Mouse (Mus musculus) CH12.LX (cell line): ENCODE measurements around the gene Zfp423. TPM values are rescaled to one million over a fixed set of nuclear protein-coding genes. Genes with fewer than 3 reads are reported as not detected.

Experiments
- DNase-seq: peaks from one replicate; pipeline ENCODE4 v3.0.0-alpha.2; 2013; ENCODE audit errors: extremely low read depth
- H3K27ac ChIP-seq: 2 replicates; pipeline ENCODE4 v1.5.1; 2012; ENCODE audit warnings: low read depth, mild to moderate bottlenecking, control low read depth, moderate library complexity; ENCODE audit not compliant: insufficient read depth
- H3K27me3 ChIP-seq: replicated peaks from 2 replicates; pipeline ENCODE3; 2012; ENCODE audit warnings: inconsistent platforms
- H3K36me3 ChIP-seq, 2 experiments: replicated peaks in 1 of 2; 2 replicates each; pipeline versions ENCODE3 to v1.6.1; 2012; ENCODE audit warnings: inconsistent platforms in 1 of 2, low read length in 1 of 2, mild to moderate bottlenecking in 1 of 2, mixed read lengths in 1 of 2, moderate library complexity in 1 of 2; ENCODE audit not compliant: control insufficient read depth in 1 of 2, insufficient read depth in 1 of 2
- H3K4me1 ChIP-seq, 2 experiments: 2 replicates each; pipeline ENCODE4 v1.6.1; 2012; ENCODE audit warnings: inconsistent platforms in 1 of 2, moderate library complexity in 1 of 2; ENCODE audit not compliant: insufficient read depth in 2 of 2, control insufficient read depth in 1 of 2
- H3K4me2 ChIP-seq: 2 replicates; pipeline ENCODE4 v1.6.1; 2012; ENCODE audit warnings: low read depth, mild to moderate bottlenecking, control low read depth; ENCODE audit not compliant: poor library complexity, insufficient read depth, severe bottlenecking
- H3K4me3 ChIP-seq, 3 experiments: fragments of 150-350 bp in 1 of 3; sonication (generic) in 1 of 3; replicated peaks in 1 of 3; 2 replicates each; pipeline versions ENCODE3 to v1.5.1; 2011 to 2012; ENCODE audit warnings: low read depth in 2 of 3, low read length in 2 of 3, mild to moderate bottlenecking in 2 of 3, moderate library complexity in 2 of 3, control low read depth in 1 of 3, improper control_type of control experiment in 1 of 3, inconsistent platforms in 1 of 3, mixed read lengths in 1 of 3; ENCODE audit not compliant: poor library complexity in 1 of 3
- H3K79me2 ChIP-seq: replicated peaks from 2 replicates; pipeline ENCODE4 v1.6.1; 2012; ENCODE audit warnings: mild to moderate bottlenecking, moderate library complexity; ENCODE audit not compliant: control insufficient read depth, poor library complexity, insufficient read depth, severe bottlenecking; ENCODE audit errors: extremely low read depth
- H3K9ac ChIP-seq: 2 replicates; pipeline ENCODE4 v1.6.1; 2012; ENCODE audit warnings: low read depth, mild to moderate bottlenecking, control low read depth, moderate library complexity; ENCODE audit not compliant: insufficient read depth
- H3K9me3 ChIP-seq: replicated peaks from 2 replicates; pipeline ENCODE3; 2012; ENCODE audit warnings: low read length, inconsistent platforms, mixed read lengths
- BHLHE40 ChIP-seq: IDR thresholded peaks from 2 replicates; pipeline ENCODE4 v1.6.1; 2011; ENCODE audit warnings: mild to moderate bottlenecking, low read depth, low read length, improper control_type of control experiment
- CHD1 ChIP-seq: IDR thresholded peaks from 2 replicates; pipeline ENCODE4 v1.6.1; 2012; ENCODE audit warnings: low read depth, low read length, improper control_type of control experiment, inconsistent platforms
- CTCF ChIP-seq, 2 experiments: IDR thresholded peaks in 1 of 2; conservative IDR thresholded peaks in 1 of 2; 2 replicates each; pipeline ENCODE4 v1.5.1; 2011 to 2012; ENCODE audit warnings: low read depth in 2 of 2, low read length in 2 of 2, improper control_type of control experiment in 1 of 2, inconsistent platforms in 1 of 2, mild to moderate bottlenecking in 1 of 2, moderate library complexity in 1 of 2
- ELF1 ChIP-seq: IDR thresholded peaks from 2 replicates; pipeline ENCODE4 v1.6.1; 2014; ENCODE audit warnings: low read depth, mild to moderate bottlenecking, inconsistent platforms, low read length, improper control_type of control experiment
- EP300 ChIP-seq: IDR thresholded peaks from 2 replicates; pipeline ENCODE4 v1.6.1; 2011; ENCODE audit warnings: low read length, improper control_type of control experiment
- ETS1 ChIP-seq: conservative IDR thresholded peaks from 2 replicates; pipeline ENCODE4 v1.6.1; 2012; ENCODE audit warnings: low read depth, mild to moderate bottlenecking, inconsistent platforms, low read length, improper control_type of control experiment, moderate library complexity
- HCFC1 ChIP-seq: IDR thresholded peaks from 2 replicates; pipeline ENCODE4 v1.6.1; 2012; ENCODE audit warnings: low read depth, mild to moderate bottlenecking, inconsistent platforms, low read length, improper control_type of control experiment
- KAT2A ChIP-seq: IDR thresholded peaks from 2 replicates; pipeline ENCODE4 v1.6.1; 2012; ENCODE audit warnings: low read length, improper control_type of control experiment, inconsistent platforms; ENCODE audit not compliant: insufficient replicate concordance
- MAFK ChIP-seq: IDR thresholded peaks from 2 replicates; pipeline ENCODE4 v1.6.1; 2011; ENCODE audit warnings: low read length, improper control_type of control experiment; ENCODE audit not compliant: insufficient replicate concordance
- MYC ChIP-seq: IDR thresholded peaks from 2 replicates; pipeline ENCODE4 v1.6.1; 2011; ENCODE audit warnings: low read depth, mild to moderate bottlenecking, improper control_type of control experiment, low read length
- POLR2A ChIP-seq: IDR thresholded peaks from 2 replicates; pipeline ENCODE4 v1.6.1; 2011; ENCODE audit warnings: low read depth, mild to moderate bottlenecking, improper control_type of control experiment, low read length
- POLR2AphosphoS2 ChIP-seq: IDR thresholded peaks from 2 replicates; pipeline ENCODE4 v1.6.1; 2011; ENCODE audit warnings: low read depth, low read length, improper control_type of control experiment
- RAD21 ChIP-seq: IDR thresholded peaks from 2 replicates; pipeline ENCODE4 v1.6.1; 2011; ENCODE audit warnings: low read depth, mild to moderate bottlenecking, low read length, improper control_type of control experiment, moderate library complexity
- TBP ChIP-seq: conservative IDR thresholded peaks from 2 replicates; pipeline ENCODE4 v1.6.1; 2011; ENCODE audit warnings: low read depth, low read length, improper control_type of control experiment
- UBTF ChIP-seq: IDR thresholded peaks from 2 replicates; pipeline ENCODE4 v1.6.1; 2012; ENCODE audit warnings: low read depth, mild to moderate bottlenecking, inconsistent platforms, low read length, improper control_type of control experiment, moderate library complexity
- USF1 ChIP-seq: IDR thresholded peaks from 2 replicates; pipeline ENCODE4 v1.6.1; 2014; ENCODE audit warnings: low read depth, mild to moderate bottlenecking, inconsistent platforms, low read length, improper control_type of control experiment
- USF2 ChIP-seq: conservative IDR thresholded peaks from 2 replicates; pipeline ENCODE4 v1.6.1; 2011; ENCODE audit warnings: low read depth, low read length, improper control_type of control experiment
- dilution Hi-C: fragments of 300-500 bp; cut with MboI; formaldehyde crosslinking; loops from 2 replicates; pipeline ENCODE4 v1.14.3; 2020; ENCODE audit warnings: low sequenced_read_pairs; ENCODE audit not compliant: extremely low pct_unique_long_range_greater_than_20kb, extremely low pct_ligation_motif_present
- in situ Hi-C: fragments of 300-500 bp; cut with MboI; formaldehyde crosslinking; loops from 3 replicates; pipeline ENCODE4 v1.14.3; 2019; ENCODE audit warnings: low sequenced_read_pairs, low pct_ligation_motif_present, low pct_unique_long_range_greater_than_20kb, mixed read lengths
- polyA plus RNA-seq: library from polyadenylated mRNA; unstranded; fragments of >175 nt; gene quantifications from 2 replicates; pipeline ENCODE4 v1.2.1, GENCODE M21; 2012; ENCODE audit warnings: low read depth; ENCODE audit not compliant: insufficient read length
- total RNA-seq, 2 experiments: library from RNA; depleted of rRNA; stranded (reverse); fragments of 300-350 nt in 1 of 2; fragments of >200 nt in 1 of 2; gene quantifications; 2 replicates each; pipeline ENCODE4 v1.2.3; 2012 to 2014

The Zfp423 gene
- total and polyA plus RNA-seq, 3 experiments, result 0.25 to 2.7 (median 0.32) TPM

DNA sequence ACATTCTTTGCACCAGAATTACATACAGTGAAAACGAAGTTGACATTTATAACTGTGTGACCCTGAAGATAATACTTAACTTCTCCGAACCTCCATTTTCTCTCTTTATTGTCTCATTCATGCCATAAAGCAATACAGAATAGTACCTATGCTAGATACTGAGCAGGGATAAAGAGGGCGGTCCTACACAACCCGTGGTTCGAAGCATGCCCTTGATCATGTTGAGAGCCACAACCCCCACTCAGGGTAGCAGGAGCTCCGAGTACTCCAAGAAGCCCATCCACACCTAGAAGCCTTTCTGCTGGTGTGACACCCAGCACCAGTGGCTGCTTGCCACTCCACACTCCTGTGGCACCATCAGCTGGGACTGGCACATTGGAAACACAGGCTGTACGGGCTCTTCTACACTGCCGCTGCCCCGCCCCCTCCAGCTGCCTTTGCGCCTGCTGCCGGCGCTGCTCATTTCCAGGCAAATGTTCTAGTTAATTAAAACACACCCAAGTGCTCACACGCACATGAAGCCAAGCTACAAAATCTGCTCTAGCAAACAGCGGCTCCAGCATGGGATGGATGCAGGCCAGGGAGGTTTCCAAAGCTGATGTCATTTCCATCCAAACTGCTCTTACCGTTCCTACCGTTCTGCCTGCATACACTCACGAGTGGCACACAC lies 147.9 kb downstream of the Zfp423 start:
- in situ Hi-C loops, result no loop called here
- dilution Hi-C loops, result no loop called here
- H3K4me1 ChIP-seq, result peaks cover 9 to 10% of the 10 kb centered on the region in 2 experiments
- H3K79me2 ChIP-seq, result no peaks in the 10 kb centered on the region
- no peak for TF ChIP-seq CTCF (conservative IDR thresholded peaks at IDR 0.05 in 1 of 2, IDR thresholded peaks at IDR 0.05 in 1 of 2; ENCODE audit: low read depth in 2 of 2, low read length in 2 of 2)
- TF ChIP-seq KAT2A, result no peak
- TF ChIP-seq TBP, result no peak
- TF ChIP-seq ETS1, result no peak
- no peak for TF ChIP-seq CHD1
- TF ChIP-seq USF2, result no peak
- TF ChIP-seq, all 38 proteins: peak for 0
- Histone ChIP-seq H3K9ac (no peak overlapping the region), H3K27ac (no peak overlapping the region), H3K4me2 (no peak overlapping the region), H3K9me3 (no peaks in the 10 kb centered on the region), H3K36me3 (no peaks in the 10 kb centered on the region), H3K4me3 (no peak overlapping the region), H3K27me3 (no peaks in the 10 kb centered on the region)
- no peak for DNase-seq

GRCm38 (mm10) chr8:87810771-87811170 lies 148.6 kb downstream of the Zfp423 start:
- H3K4me2 ChIP-seq, result no peak overlapping the region
- dilution Hi-C loops (no loop called here), in situ Hi-C loops (no loop called here)
- H3K9ac ChIP-seq, result no peak overlapping the region
- no peak overlapping the region for H3K27ac ChIP-seq
- H3K9me3 ChIP-seq, result no peaks in the 10 kb centered on the region
- no peak overlapping the region for H3K4me3 ChIP-seq
- no peaks in the 10 kb centered on the region for H3K27me3 ChIP-seq
- no peak for TF ChIP-seq MYC
- no peak for TF ChIP-seq RAD21
- no peak for TF ChIP-seq POLR2A
- TF ChIP-seq CHD1, result no peak
- no peak for TF ChIP-seq MAFK
- TF ChIP-seq POLR2AphosphoS2, result no peak
- TF ChIP-seq HCFC1, result no peak
- peaks cover 9 to 10% of the 10 kb centered on the region in 2 experiments for H3K4me1 ChIP-seq
- H3K79me2 ChIP-seq, result no peaks in the 10 kb centered on the region
- H3K36me3 ChIP-seq, result no peaks in the 10 kb centered on the region
- peak; percentile 16 for DNase-seq

GRCm38 (mm10) chr8:87804327-87804900 lies 155.0 kb downstream of the Zfp423 start:
- H3K4me2 ChIP-seq, result no peak overlapping the region
- dilution Hi-C loops (no loop called here), in situ Hi-C loops (no loop called here)
- H3K9ac ChIP-seq, result no peak overlapping the region
- H3K27ac ChIP-seq, result no peak overlapping the region
- TF ChIP-seq BHLHE40, result no peak
- no peak for TF ChIP-seq UBTF
- TF ChIP-seq ELF1, result no peak
- TF ChIP-seq RAD21, result no peak
- TF ChIP-seq USF1, result no peak
- no peak for TF ChIP-seq HCFC1
- no peak for TF ChIP-seq EP300
- no peak overlapping the region for H3K4me3 ChIP-seq
- H3K79me2 ChIP-seq, result no peaks in the 10 kb centered on the region
- no peaks in the 10 kb centered on the region for H3K36me3 ChIP-seq
- no peaks in the 10 kb centered on the region for H3K9me3 ChIP-seq
- no peak for DNase-seq
- no peaks in the 10 kb centered on the region for H3K4me1 ChIP-seq
- no peaks in the 10 kb centered on the region for H3K27me3 ChIP-seq
